Mouse (Mus musculus) heart, embryonic 13.5 days (tissue): ENCODE results near the gene Cd200. TPM values are rescaled to one million over a fixed set of nuclear protein-coding genes. Genes with fewer than 3 reads are reported as not detected.
"Not testable (repeated sequence)": the region's sequence is repeated elsewhere in the genome, so short reads cannot be mapped to it uniquely, and the experiment has no call there.

Source experiments
- ATAC-seq: fragments of 200-750 bp; cut with Nextera tagmentation; 2 replicates; pipeline ENCODE4 v1.8.0; 2017; ENCODE audit warnings: moderate TSS enrichment; ENCODE audit not compliant: insufficient number of reproducible peaks, low FRiP score, low TSS enrichment; ENCODE audit errors: extremely low read depth
- H3K27ac ChIP-seq: fragments of 300-500 bp; sonication (generic); replicated peaks from 2 replicates; pipeline ENCODE4 v1.5.1; 2015; ENCODE audit warnings: moderate library complexity, mild to moderate bottlenecking, inconsistent platforms
- H3K27me3 ChIP-seq: fragments of 300-500 bp; sonication (generic); replicated peaks from 2 replicates; pipeline ENCODE4 v1.6.1; 2015; ENCODE audit warnings: mild to moderate bottlenecking, inconsistent platforms
- H3K36me3 ChIP-seq: fragments of 300-500 bp; sonication (generic); 2 replicates; pipeline ENCODE4 v1.6.1; 2015; ENCODE audit warnings: mild to moderate bottlenecking, inconsistent platforms
- H3K4me1 ChIP-seq: fragments of 300-500 bp; sonication (generic); 2 replicates; pipeline ENCODE4 v1.6.1; 2015; ENCODE audit warnings: inconsistent platforms
- H3K4me2 ChIP-seq: fragments of 300-500 bp; sonication (generic); 2 replicates; pipeline ENCODE4 v1.6.1; 2015; ENCODE audit warnings: inconsistent platforms, mild to moderate bottlenecking, moderate library complexity
- H3K4me3 ChIP-seq: fragments of 300-500 bp; sonication (generic); 2 replicates; pipeline ENCODE4 v1.5.1; 2015; ENCODE audit warnings: moderate library complexity, mild to moderate bottlenecking, inconsistent platforms
- H3K9ac ChIP-seq: fragments of 300-500 bp; sonication (generic); 2 replicates; pipeline ENCODE4 v1.6.1; 2015; ENCODE audit warnings: inconsistent platforms, mild to moderate bottlenecking, moderate library complexity
- H3K9me3 ChIP-seq: fragments of 300-500 bp; sonication (generic); 2 replicates; pipeline ENCODE4 v1.6.1; 2016; ENCODE audit warnings: inconsistent platforms
- WGBS: fragments of 180-500 bp; shearing (Covaris S2); methylation state at CpG from one replicate; pipeline ENCODE4 v1.1.7; 2015; ENCODE audit warnings: mixed read lengths; 5-methylcytosine and 5-hydroxymethylcytosine counted together
- polyA plus RNA-seq: library from polyadenylated mRNA; unstranded; fragments of >200 nt; fragmentation: Nextera tagmentation; extraction: Ambion mirVana; gene quantifications from 2 replicates; pipeline ENCODE4 v1.2.1, GENCODE M21; 2015

Cd200 gene
- polyA plus RNA-seq, result 19.0 and 20.4 TPM in 2 replicates

- Histone ChIP-seq H3K4me2 (peak within 1 kb of the TSS; percentile 89), H3K4me1 (0 out of 2 replicates have a peak, but pooled peaks cover 6% of the 10 kb centered on the region), H3K9me3 (no peaks in the 10 kb centered on the region), H3K36me3 (no peaks in the 10 kb centered on the region), H3K9ac (peak within 1 kb of the TSS; percentile 82), H3K27me3 (no peaks in the 10 kb centered on the region), H3K4me3 (peak within 1 kb of the TSS; percentile 71), H3K27ac (peak within 1 kb of the TSS; percentile 70)
- no peak; the same call in 1 of the 2 replicates for ATAC-seq
- 1% methylated on average over 28 of the region's 28 CpGs for WGBS
Observed at GRCm38 (mm10) chr16:45408425-45409063, at the start of gene Cd200. Gene Cd200 (minus strand): TSS chr16:45409053.

GRCm38 (mm10) chr16:45454762-45455161 is 45.9 kb upstream of the Cd200 start:
- H3K4me2 ChIP-seq, result no peak overlapping the region
- no peak for ATAC-seq

GRCm38 (mm10) chr16:45437230-45437739 is 28.4 kb upstream of the Cd200 start:
- Histone ChIP-seq H3K27ac (no peak overlapping the region), H3K4me1 (no peaks in the 10 kb centered on the region), H3K9me3 (no peaks in the 10 kb centered on the region), H3K36me3 (no peaks in the 10 kb centered on the region), H3K9ac (no peak overlapping the region), H3K4me2 (no peak overlapping the region), H3K4me3 (no peak overlapping the region), H3K27me3 (no peaks in the 10 kb centered on the region)
- no peak for ATAC-seq
- 58% methylated on average over 1 of the region's 1 CpGs for WGBS

More at GRCm38 (mm10) chr16:45454762-45455161, 45.9 kb upstream of the Cd200 start:
- Histone ChIP-seq H3K9me3 (no peaks in the 10 kb centered on the region), H3K27me3 (no peaks in the 10 kb centered on the region), H3K4me3 (no peak overlapping the region), H3K27ac (no peak overlapping the region), H3K4me1 (no peaks in the 10 kb centered on the region), H3K9ac (no peak overlapping the region), H3K36me3 (no peaks in the 10 kb centered on the region)

GRCm38 (mm10) chr16:45435591-45435990 is 26.7 kb upstream of the Cd200 start:
- no peaks in the 10 kb centered on the region for H3K4me1 ChIP-seq
- H3K4me3 ChIP-seq, result no peak overlapping the region
- H3K9ac ChIP-seq, result no peak overlapping the region
- no peak overlapping the region for H3K27ac ChIP-seq
- ATAC-seq, result no peak
- H3K4me2 ChIP-seq, result no peak overlapping the region
- no peaks in the 10 kb centered on the region for H3K27me3 ChIP-seq
- H3K9me3 ChIP-seq, result no peaks in the 10 kb centered on the region
- no peaks in the 10 kb centered on the region for H3K36me3 ChIP-seq

GRCm38 (mm10) chr16:45427651-45428050 is 18.8 kb upstream of the Cd200 start:
- H3K36me3 ChIP-seq, result no peaks in the 10 kb centered on the region
- H3K9me3 ChIP-seq, result no peaks in the 10 kb centered on the region
- WGBS, result 67% methylated on average over 9 of the region's 9 CpGs
- H3K4me3 ChIP-seq, result no peak overlapping the region
- no peak for ATAC-seq
- no peaks in the 10 kb centered on the region for H3K27me3 ChIP-seq
- H3K27ac ChIP-seq, result no peak overlapping the region
- no peaks in the 10 kb centered on the region for H3K4me1 ChIP-seq
- no peak overlapping the region for H3K9ac ChIP-seq
- H3K4me2 ChIP-seq, result no peak overlapping the region

GRCm38 (mm10) chr16:45413497-45413896 is 4.6 kb upstream of the Cd200 start:
- Histone ChIP-seq H3K27me3 (no peaks in the 10 kb centered on the region), H3K4me2 (no peak overlapping the region), H3K9ac (no peak overlapping the region), H3K4me3 (no peak overlapping the region), H3K9me3 (no peaks in the 10 kb centered on the region), H3K36me3 (no peaks in the 10 kb centered on the region), H3K4me1 (no peaks in the 10 kb centered on the region), H3K27ac (no peak overlapping the region)
- no peak for ATAC-seq

- H3K4me2 ChIP-seq, result peak overlapping the region; percentile 89
- not testable (repeated sequence) for ATAC-seq, H3K27me3 ChIP-seq, H3K27ac ChIP-seq, H3K9ac ChIP-seq, H3K9me3 ChIP-seq, H3K4me1 ChIP-seq, H3K36me3 ChIP-seq
- 35% methylated on average over 7 of the region's 7 CpGs for WGBS
- peak overlapping the region; percentile 71 for H3K4me3 ChIP-seq
Observed at GRCm38 (mm10) chr16:45409064-45409446, 202 bp upstream of the Cd200 start.

- 0 out of 2 replicates have a peak, but pooled peaks cover 6% of the 10 kb centered on the region for H3K4me1 ChIP-seq
- peak overlapping the region; percentile 71 for H3K4me3 ChIP-seq
- no peaks in the 10 kb centered on the region for H3K9me3 ChIP-seq
- no peak for ATAC-seq
- peak overlapping the region; percentile 89 for H3K4me2 ChIP-seq
- peak overlapping the region; percentile 82 for H3K9ac ChIP-seq
- H3K36me3 ChIP-seq, result no peaks in the 10 kb centered on the region
- 38% methylated on average over 9 of the region's 9 CpGs for WGBS
- no peaks in the 10 kb centered on the region for H3K27me3 ChIP-seq
- H3K27ac ChIP-seq, result peak overlapping the region; percentile 70
Observed at GRCm38 (mm10) chr16:45407645-45408400, 1.0 kb downstream of the Cd200 start.

GRCm38 (mm10) chr16:45407091-45407490 is 1.8 kb downstream of the Cd200 start:
- Histone ChIP-seq H3K4me3 (no peak overlapping the region), H3K9ac (no peak overlapping the region), H3K36me3 (no peaks in the 10 kb centered on the region), H3K27ac (no peak overlapping the region), H3K9me3 (no peaks in the 10 kb centered on the region), H3K4me1 (0 out of 2 replicates have a peak, but pooled peaks cover 6% of the 10 kb centered on the region), H3K4me2 (peak overlapping the region; percentile 89; the same call in 1 of the 2 replicates), H3K27me3 (no peaks in the 10 kb centered on the region)
- ATAC-seq, result no peak
- WGBS, result 67% methylated on average over 5 of the region's 5 CpGs

- ATAC-seq, result no peak
- Histone ChIP-seq H3K36me3 (no peaks in the 10 kb centered on the region), H3K4me2 (no peak overlapping the region), H3K27me3 (no peaks in the 10 kb centered on the region), H3K9me3 (no peaks in the 10 kb centered on the region), H3K4me3 (no peak overlapping the region), H3K9ac (no peak overlapping the region), H3K4me1 (peaks cover 14% of the 10 kb centered on the region), H3K27ac (no peak overlapping the region)
- 54% methylated on average over 2 of the region's 2 CpGs for WGBS
Observed at GRCm38 (mm10) chr16:45402951-45403350, 5.9 kb downstream of the Cd200 start.

- peaks cover 12% of the 10 kb centered on the region for H3K4me1 ChIP-seq
- no peak overlapping the region for H3K4me3 ChIP-seq
- 77% methylated on average over 1 of the region's 1 CpGs for WGBS
- no peak overlapping the region for H3K9ac ChIP-seq
- H3K36me3 ChIP-seq, result no peaks in the 10 kb centered on the region
- no peak overlapping the region for H3K27ac ChIP-seq
- ATAC-seq, result no peak
- no peaks in the 10 kb centered on the region for H3K27me3 ChIP-seq
- H3K4me2 ChIP-seq, result no peak overlapping the region
- no peaks in the 10 kb centered on the region for H3K9me3 ChIP-seq
Observed at GRCm38 (mm10) chr16:45402036-45402435, 6.8 kb downstream of the Cd200 start.
